Mouse (Mus musculus): ENCODE results near the gene Acsm5.

Acsm5 gene

GRCm38 (mm10) chr7:119519163-119519562, at the start of gene Acsm5:
TSS of gene Acsm5 (plus strand) at chr7:119519463.
- DNase-seq, result no peak

GRCm38 (mm10) chr7:119476500-119477389, 42.5 kb upstream of the Acsm5 start:
- DNase-seq, result peak; percentile 39

GRCm38 (mm10) chr7:119479256-119479655, 40.0 kb upstream of the Acsm5 start, which contains the start of gene Umod:
TSS of gene Umod (minus strand) at chr7:119479282.
- no peak for DNase-seq

GRCm38 (mm10) chr7:119484154-119484553, 35.1 kb upstream of the Acsm5 start:
- DNase-seq, result no peak

- no peak for DNase-seq
These were observed 32.6 kb upstream of the Acsm5 start for GRCm38 (mm10) chr7:119486683-119487082.

- no peak for DNase-seq
These were observed 29.1 kb upstream of the Acsm5 start for GRCm38 (mm10) chr7:119490041-119490780.

GRCm38 (mm10) chr7:119511143-119511542, 8.1 kb upstream of the Acsm5 start:
- DNase-seq, result no peak

- peak; percentile 65 for DNase-seq
These were observed 6.2 kb upstream of the Acsm5 start for GRCm38 (mm10) chr7:119513056-119513455.

- peak; percentile 61 for DNase-seq
These were observed 3.6 kb upstream of the Acsm5 start for GRCm38 (mm10) chr7:119515492-119516271.

- DNase-seq, result no peak
These were observed 3.0 kb upstream of the Acsm5 start for GRCm38 (mm10) chr7:119516272-119516558.

- peak; percentile 69 for DNase-seq
These were observed 391 bp downstream of the Acsm5 start for GRCm38 (mm10) chr7:119519654-119520053.

- DNase-seq, result no peak
These were observed 2.6 kb downstream of the Acsm5 start for GRCm38 (mm10) chr7:119521816-119522215.

- DNase-seq, result no peak
These were observed 3.1 kb downstream of the Acsm5 start for GRCm38 (mm10) chr7:119522385-119522784.

GRCm38 (mm10) chr7:119523389-119523788, 4.1 kb downstream of the Acsm5 start, which contains the start of gene Pdilt:
TSS of gene Pdilt (minus strand) at chr7:119523489.
- no peak for DNase-seq

GRCm38 (mm10) chr7:119525881-119526281, 6.6 kb downstream of the Acsm5 start:
- no peak for DNase-seq

GRCm38 (mm10) chr7:119526486-119526885, 7.2 kb downstream of the Acsm5 start:
- no peak for DNase-seq

- DNase-seq, result no peak
These were observed 7.9 kb downstream of the Acsm5 start for GRCm38 (mm10) chr7:119527135-119527534.

GRCm38 (mm10) chr7:119527548-119527947, 8.3 kb downstream of the Acsm5 start:
- DNase-seq, result no peak

- no peak for DNase-seq
These were observed 9.4 kb downstream of the Acsm5 start for GRCm38 (mm10) chr7:119528617-119529016.

- no peak for DNase-seq
These were observed 13.7 kb downstream of the Acsm5 start for GRCm38 (mm10) chr7:119532924-119533323.

- DNase-seq, result no peak
These were observed 15.1 kb downstream of the Acsm5 start for GRCm38 (mm10) chr7:119534389-119534788.

- DNase-seq, result no peak
These were observed 23.2 kb downstream of the Acsm5 start for GRCm38 (mm10) chr7:119542445-119542844.

- no peak for DNase-seq
These were observed 26.3 kb downstream of the Acsm5 start for GRCm38 (mm10) chr7:119545572-119545971.

All from retina, postnatal 1 day (tissue).